Mouse (Mus musculus) megakaryocyte-erythroid progenitor cell, adult 5-6 weeks (primary cell): ENCODE results near the gene Slc30a3. TPM values are rescaled to one million over a fixed set of nuclear protein-coding genes. Genes with fewer than 3 reads are reported as not detected.
A peak's percentile ranks its signal among the peaks of the same experiment; 100 is the strongest.

ENCODE experiments used
- ATAC-seq: replicated peaks from 2 replicates; pipeline ENCODE4 v1.8.0; 2016; ENCODE audit warnings: mild to moderate bottlenecking, inconsistent platforms; ENCODE audit not compliant: severe bottlenecking, poor library complexity, low FRiP score, low TSS enrichment
- total RNA-seq, 2 experiments: library from RNA; stranded (forward) in 1 of 2; stranded (reverse) in 1 of 2; fragments of 200-1000, 215-1000 nt in 1 of 2; fragments of >200 nt in 1 of 2; fragmentation: Nextera tagmentation in 1 of 2; gene quantifications; 2 replicates each; pipeline ENCODE4 v1.2.3; 2014 to 2017

Gene Slc30a3
- total RNA-seq, 2 experiments from 2014 or later = not detected

DNA sequence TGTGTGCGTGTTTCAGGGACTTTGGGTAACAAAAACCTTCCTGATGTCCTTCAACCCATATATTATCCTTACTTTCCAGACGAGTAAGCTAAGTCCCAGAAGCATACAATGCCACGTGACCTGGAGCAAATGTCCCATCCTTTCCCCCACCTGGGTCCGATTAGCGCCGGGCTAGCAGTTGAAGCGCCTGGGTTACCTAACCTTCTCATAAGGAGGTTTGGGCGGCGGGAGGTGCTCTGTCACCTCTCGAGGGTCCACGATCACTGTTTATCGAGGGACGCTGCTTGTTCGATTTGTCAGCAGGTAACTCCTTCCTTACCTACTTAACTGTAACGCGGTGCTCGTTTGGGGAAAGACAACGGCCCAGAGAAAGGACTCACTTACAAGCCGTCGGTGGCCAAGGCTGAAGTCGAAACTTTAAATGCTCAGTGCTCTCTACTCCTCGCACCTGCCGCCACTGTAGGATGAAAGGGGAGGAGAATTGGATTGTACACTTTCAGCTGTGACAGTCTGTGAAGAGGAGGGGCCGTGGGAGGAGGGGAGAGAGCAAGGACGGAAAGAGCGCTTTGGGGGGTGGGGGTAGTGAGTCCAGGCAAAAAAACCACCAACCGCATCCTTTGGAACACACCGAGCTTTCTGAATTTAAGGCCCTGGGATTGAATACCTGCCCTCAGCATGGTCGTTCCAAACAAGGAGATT, 13.8 kb downstream of the Slc30a3 start:
- no peak for ATAC-seq

DNA sequence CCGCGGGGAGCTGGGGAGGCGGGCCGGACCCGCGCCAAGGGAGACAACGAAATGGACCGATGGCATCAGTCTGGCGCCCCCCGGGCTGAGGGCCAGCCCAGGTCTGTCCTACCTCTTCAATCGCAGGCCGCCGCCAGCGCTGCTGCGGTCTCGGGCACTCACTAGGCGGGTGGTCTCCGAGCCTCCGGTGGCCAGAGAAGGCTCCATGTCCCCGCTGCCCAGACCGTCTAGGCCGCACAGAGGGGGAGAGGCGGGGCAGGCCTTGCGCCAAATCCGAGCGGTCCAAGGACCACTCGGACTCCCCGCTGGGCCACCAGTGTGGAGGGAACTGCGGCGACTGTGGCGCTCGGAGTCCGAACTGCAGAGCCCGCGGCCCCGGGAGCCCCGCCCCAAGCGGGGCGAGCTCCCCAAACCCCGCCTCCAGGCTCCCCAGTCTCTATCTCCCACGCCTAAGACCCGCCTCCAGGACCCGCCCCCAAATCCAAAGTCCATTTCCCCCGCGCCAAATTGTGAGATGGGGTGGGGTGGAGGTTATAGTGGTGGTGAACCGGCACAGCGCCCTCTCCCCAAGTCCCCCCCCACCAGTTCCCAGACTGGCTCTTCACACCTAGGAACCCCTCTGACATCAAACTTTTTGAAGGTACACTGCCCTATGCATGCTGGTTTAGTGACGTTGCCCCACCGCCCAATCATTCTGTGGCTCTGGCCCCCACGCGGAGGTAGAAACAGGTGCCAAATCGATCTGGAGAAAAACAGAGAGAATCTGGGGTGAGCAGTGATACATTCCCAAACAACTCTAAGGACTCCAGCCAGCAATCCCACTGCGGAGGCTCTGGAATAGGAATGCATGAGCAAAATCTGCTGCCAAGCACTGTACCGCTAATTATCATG, 14.6 kb downstream of the Slc30a3 start:
- peak; percentile 32; the same call in 1 of the 2 replicates for ATAC-seq

DNA sequence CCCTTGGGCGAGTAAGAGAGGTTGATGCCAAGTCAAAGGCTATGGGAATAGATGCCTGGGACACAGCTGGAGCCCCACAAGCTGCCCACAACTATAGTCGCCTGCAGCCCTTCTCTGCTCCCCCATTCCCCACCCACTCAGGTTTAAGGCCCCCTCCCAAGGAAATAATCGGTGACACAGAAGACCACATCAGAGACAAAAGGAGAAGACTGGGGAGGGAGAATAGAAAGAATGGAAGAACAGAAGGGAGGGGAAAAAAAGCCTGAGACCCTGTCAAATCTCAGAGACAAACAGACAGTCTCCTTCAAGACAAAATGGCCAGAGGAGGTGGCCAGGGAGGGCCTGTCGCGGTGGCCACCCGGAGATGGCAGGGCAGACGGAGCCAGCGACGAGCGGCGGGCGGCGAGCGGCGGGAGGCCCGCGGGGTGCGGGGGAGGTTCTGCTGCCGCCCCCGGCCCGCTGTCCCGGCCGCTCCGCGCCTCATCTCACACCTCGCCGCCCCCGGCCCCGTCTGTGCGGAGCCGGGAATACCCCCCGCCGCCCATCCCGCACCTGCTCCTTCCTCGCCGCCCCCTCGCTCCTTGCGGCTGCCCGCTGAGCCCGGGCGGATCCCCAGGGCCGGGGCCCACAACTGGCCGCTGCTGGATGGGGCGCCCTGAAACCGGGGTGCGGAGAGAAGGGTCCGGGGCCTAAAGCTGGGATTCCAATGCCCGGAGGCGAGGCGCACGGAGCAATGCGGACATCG, 15.6 kb downstream of the Slc30a3 start:
- ATAC-seq = no peak

DNA sequence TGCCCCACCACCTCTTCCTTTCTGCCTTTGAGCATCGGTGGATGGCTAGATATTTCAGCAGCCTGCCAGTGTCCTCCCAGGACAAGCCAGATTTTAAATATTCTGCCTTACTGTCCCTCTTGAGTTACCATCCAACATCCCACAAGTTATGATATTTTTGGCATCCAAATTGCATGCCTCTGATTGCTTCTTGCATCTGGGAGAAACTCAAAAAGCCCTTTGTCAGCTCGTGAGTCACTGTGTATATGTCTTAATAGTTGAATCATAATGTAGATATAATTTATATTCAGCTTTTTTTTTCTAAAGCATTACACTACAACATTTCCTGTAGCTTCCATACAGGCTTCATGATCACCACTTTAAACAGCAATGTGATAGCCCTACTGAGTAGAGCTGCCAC, 20.9 kb downstream of the Slc30a3 start:
- no peak for ATAC-seq

GRCm38 (mm10) chr5:31086606-31087005, 21.4 kb downstream of the Slc30a3 start:
- ATAC-seq = no peak

DNA sequence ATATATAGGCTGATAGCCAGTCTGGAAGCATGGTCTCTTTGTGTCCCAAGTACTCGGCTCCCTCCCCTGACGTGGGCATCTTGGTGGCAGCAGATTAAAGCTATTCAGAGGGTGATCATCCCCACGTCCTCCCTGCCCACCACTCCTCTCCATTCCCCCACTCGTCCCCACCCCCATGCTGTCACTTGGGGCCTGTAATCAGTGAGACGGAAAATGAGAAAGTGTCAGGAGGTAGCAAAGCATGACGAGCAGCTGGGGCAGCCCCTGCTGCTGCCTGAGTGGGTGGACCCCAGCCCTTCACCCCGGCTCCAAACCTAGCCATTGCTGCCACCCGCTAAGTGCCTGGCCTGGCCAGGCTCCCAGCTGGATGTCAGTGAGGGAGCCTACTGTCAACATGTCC, 24.1 kb downstream of the Slc30a3 start:
- ATAC-seq = no peak

DNA sequence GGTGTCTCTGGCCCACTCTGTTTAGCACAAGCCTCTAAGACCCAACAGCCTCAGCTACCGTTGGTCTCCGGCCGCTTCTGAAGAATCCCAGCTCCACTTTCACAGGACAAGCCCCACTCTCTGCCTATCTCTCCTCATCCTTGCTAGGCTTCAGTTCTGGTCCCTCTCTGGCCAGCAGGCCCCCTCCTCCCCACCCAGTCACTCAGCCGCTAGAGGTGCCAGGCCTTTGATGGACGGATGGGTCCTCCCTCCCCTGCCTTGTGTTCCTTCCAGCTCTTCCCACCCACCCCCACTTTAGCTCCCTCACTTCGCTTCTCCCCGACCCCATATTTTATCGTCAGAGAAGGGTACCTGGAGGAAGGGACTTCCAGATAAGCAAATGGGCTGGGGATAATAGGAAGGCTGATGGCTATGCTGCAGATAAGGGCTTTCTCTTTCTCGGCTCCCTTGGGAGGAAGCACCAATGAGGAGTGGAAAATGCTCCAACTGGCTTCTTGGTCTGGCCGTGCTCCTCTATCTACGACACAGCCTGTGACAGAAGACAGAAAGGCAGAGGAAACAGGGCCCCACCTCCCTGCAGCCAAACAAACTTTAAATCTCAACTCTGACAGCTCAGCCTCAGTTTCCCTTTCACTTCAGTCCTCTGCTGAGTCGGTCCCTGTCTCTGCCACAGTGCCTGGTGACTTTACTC, 25.0 kb downstream of the Slc30a3 start:
- no peak for ATAC-seq

- ATAC-seq = peak; percentile 81
These were observed 25.7 kb downstream of the Slc30a3 start for GRCm38 (mm10) chr5:31082355-31082754.

GRCm38 (mm10) chr5:31081386-31081785, 26.7 kb downstream of the Slc30a3 start:
- ATAC-seq = peak; percentile 73

DNA sequence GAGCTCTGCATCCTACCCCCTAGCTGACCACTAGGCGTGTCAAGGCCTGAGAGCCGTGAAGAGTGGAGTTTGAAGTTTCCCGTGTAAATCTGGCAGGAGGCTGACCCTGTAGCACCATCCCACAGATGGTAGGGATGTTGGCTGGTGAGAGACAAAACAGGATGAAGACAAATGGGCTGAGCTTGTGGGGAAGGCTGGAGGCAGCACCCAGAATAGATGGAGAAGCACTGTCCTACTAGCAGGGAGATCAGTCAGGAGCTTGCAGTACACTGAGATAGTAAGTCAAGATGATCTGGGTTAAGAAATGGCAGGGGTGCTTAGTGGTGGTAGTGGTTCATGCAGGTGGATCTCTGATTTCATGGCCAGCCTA, 27.3 kb downstream of the Slc30a3 start:
- ATAC-seq = no peak

- ATAC-seq = no peak
These were observed 27.8 kb downstream of the Slc30a3 start for GRCm38 (mm10) chr5:31080059-31080794.

GRCm38 (mm10) chr5:31076346-31076745, 31.7 kb downstream of the Slc30a3 start:
- no peak for ATAC-seq

DNA sequence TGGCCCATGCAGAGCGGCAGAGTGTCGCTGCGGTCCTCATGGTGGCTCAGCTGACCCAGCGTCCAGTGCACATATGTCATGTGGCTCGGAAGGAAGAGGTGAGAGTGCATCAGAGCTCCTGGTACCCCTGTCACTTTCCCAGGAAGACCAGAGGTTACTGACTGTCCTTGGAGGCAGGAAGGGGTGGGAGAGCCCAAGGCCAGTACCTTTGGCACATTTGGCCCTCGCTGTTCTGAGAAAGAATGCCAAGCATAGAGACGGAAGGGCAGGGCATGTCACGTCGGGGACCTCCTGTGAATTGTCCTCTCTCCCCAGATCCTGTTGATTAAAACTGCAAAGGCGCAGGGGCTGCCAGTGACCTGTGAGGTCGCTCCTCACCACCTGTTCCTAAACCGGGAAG, 34.9 kb downstream of the Slc30a3 start:
- no peak for ATAC-seq

DNA sequence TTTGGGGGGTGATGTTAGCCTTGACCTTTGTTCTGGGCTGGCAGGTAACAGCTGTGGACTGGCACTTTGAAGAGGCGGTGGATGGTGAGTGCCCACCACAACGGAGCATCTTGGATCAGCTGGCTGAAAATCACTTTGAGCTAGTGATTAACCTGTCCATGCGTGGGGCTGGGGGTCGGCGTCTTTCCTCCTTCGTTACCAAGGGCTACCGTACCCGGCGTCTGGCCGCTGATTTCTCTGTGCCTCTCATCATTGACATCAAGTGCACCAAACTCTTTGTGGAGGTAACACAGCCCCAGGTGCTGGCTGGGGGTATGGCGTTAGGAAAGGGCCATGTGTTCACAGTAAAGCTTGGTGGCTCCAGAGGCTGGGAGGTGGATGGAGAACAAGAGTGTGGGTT, 36.2 kb downstream of the Slc30a3 start:
- ATAC-seq = no peak

DNA sequence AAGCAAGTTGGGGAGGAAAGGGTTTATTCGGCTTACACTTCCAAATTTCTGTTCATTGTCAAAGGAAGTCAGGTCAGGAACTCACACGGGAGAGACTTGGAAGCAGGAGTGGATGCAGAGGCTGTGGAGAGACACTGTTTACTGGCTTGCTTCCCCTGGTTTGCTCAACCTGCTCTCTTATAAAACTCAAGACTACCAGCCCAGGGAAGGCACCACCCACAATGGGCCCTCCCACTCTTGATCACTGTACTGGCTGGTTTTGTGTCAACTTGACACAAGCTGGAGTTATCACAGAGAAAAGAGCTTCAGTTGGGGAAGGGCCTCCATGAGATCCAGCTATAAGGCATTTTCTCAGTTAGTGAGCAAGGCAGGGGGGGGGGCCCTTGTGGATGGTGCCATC, 37.0 kb downstream of the Slc30a3 start:
- ATAC-seq = no peak

DNA sequence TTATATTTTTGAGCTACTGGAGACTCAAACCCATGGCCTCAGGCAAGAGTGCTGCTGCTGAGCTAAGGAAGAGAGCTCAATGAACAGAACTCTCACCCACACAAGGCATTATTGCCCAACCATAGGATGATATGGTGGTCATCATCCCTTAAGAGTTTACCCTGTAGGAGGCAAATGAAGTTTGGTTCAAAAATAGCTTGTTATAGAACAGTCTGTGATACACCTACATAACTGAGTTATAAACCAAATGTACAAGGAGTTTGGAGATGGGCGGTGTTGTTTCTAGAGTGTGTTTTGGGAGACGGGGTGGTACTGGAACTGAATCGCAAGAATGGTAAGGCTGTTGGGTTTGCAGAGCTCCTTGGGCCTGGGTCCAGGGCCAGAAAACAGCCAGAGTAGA, 38.2 kb downstream of the Slc30a3 start:
- no peak for ATAC-seq

- 0 out of 2 replicates have a peak, but pooled peaks have one; percentile 35 for ATAC-seq
These were observed 52.6 kb downstream of the Slc30a3 start for GRCm38 (mm10) chr5:31055216-31056140.
